Mouse (Mus musculus) urinary bladder, postnatal 4 days (tissue): Measurements from ENCODE around the gene Ripor2.
A peak's percentile ranks its signal among the peaks of the same experiment; 100 is the strongest.

Experiments
- DNase-seq, 2 experiments: peaks; one replicate each; pipeline ENCODE4 v3.0.0; 2021 to 2022; ENCODE audit warnings: low spot score in 2 of 2

The Ripor2 gene

DNA sequence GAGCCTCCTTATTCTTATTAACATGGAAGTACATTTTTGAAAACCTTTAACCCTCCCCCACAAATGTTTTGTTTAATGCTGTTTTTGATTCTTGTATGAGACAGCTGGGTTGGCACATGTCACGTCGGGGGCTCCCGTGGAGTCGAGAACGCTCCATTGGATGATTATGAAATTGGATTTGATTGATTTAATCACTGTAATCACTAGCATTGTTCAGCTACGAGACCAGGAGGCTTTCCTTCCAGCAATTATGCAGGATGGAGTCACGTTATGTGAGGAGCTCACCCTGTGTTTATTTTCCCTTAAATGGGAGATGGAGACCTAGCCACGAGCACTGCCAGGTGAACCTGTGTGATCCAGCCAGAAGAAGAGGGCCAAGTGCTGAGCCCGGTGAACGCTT is at the start of gene Ripor2:
Ripor2 (plus strand) TSS at position 357 of the 400 bp plus-strand sequence.
- no peak for DNase-seq

- DNase-seq = no peak
Measured at GRCm38 (mm10) chr13:24536531-24537167, 45.3 kb upstream of the Ripor2 start.

DNA sequence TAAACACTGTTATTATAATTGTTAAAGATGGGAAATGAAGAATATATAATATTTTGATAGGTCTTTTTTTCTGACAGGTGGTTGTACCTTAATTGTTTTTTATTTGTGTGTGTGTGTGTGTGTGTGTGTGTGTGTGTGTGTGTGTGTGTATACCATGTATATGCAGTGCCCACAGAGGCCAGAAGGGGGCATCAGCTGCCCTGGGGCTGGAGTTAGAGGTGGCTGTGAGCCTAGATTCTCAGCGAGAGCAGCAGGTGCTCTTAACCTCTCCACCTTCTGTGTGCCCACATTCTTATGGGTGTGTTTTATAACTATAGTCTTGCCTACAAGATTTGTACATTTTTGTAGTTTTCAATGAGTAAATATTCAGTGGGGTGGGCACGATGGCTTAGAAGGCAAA is 44.0 kb upstream of the Ripor2 start:
- no peak for DNase-seq

DNA sequence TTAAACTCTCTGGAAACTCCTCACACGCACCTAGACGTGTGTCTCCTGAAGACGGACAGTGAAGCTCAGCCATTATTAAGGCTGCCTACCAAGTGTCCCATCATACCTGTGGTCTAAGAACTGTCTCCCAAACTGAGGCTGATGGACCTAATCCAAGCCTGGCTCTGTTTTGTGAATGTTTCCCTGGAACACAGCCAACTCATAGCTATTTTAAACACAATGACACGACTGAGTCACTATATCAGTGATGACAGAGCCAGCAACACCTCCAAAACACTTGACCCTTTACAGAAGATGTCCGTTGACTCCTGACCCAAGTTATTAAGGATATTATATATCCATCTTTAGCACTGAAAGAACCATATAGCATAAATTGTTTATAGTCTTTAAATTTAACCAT is 43.0 kb upstream of the Ripor2 start:
- DNase-seq = no peak

- DNase-seq = no peak
Measured at GRCm38 (mm10) chr13:24545677-24546076, 36.3 kb upstream of the Ripor2 start.

- no peak for DNase-seq
Measured at GRCm38 (mm10) chr13:24546801-24547459, 35.1 kb upstream of the Ripor2 start.

DNA sequence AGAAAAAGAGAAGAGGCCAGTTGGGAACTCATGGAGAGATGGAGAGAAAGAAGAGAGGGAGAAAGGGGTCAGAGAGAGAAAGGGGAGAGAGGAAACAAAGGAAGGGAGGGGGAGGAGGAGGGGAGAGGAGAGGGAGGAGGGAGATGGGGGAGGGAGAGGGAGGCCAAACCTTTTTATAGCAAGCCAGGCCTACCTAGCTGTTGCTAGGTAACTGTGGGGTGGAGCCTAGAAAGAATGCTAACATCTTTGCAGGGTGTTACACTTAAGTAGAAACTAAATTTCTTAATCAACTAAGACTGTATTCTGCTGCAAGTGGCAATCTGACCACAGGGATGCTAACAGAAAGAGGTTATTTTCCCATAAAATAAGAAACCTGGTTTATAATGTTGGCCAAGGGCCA is 33.1 kb upstream of the Ripor2 start:
- no peak for DNase-seq

- DNase-seq = no peak
Measured at GRCm38 (mm10) chr13:24551100-24551931, 30.7 kb upstream of the Ripor2 start.

DNA sequence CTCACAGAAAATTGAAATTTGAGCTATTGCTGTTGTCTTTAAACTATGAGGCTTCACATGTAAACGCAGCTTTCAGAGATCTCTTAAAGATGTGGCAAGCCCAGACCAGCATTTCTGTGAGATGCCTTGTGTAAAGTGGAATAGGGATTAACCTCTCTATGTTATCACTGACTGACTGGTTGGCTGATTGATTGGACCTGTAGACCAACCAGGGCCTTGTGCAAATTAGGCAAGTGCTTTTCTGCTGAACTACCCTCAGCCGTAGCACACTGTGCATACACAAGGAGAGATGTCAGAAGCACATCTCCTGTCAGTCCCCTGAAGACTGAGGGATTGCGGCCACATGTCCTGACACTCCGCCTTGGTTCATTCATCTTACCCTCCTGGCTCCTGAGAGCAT is 29.9 kb upstream of the Ripor2 start:
- DNase-seq = no peak

DNA sequence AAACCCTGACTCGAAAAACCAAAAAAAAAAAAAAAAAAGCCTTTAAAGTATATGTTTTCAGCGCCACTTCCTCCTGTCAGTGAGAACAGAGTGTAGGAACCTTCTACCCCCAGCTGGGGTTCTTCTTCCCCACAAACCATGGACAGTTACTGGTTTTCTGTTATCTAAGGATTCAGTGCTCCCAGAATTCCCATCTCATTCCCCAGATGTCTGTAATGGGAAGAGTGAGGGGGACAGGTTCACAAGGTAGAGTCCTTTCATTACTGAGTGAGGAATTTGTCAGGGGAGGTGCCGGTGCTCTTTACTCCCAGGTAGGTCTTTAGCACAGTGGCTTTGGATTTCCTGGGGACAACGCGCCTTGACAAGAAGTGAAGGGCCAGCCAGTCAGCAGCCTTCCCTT is 20.6 kb upstream of the Ripor2 start:
- DNase-seq = no peak

- DNase-seq = no peak
Measured at GRCm38 (mm10) chr13:24564706-24565105, 17.3 kb upstream of the Ripor2 start.

- no peak for DNase-seq
Measured at GRCm38 (mm10) chr13:24565230-24565949, 16.6 kb upstream of the Ripor2 start.

DNA sequence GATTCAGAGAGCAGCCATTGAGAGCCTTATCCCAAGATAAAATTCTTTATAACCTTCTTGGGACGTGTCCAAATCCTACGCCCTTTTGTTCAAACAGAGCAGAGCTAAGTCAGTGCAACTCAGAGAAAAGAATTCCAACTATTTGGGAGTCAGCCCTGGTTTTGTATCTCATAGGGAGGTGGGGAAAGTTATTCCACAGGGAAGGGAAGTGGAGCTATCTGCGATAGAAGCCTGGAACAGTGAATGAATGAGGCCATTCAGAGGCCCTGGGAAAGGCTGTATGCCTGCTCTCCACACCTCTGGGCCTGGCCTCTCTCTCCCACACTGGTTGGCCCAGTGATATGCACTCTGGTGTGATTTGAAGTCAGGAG is 16.1 kb upstream of the Ripor2 start:
- DNase-seq = no peak

- DNase-seq = no peak
Measured at GRCm38 (mm10) chr13:24567176-24567811, 14.7 kb upstream of the Ripor2 start.

DNA sequence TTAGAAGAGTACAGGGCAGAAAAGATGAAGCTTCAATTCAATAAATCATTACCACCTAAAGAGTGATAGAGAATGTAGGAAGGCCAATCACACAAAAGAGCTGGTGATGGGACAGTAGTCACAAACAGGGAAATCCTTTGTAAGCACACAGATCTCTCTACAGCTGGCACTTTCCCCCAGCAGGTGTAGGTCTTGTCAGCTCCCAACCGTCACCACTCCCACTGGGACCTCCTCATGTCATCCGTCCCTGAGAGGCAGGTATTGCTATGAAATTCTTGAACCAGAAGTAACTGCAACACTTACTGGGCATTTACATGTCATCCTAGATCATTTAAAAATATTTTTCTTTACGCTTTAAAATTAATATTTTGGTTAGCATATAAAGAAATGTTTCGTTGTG is 12.9 kb upstream of the Ripor2 start:
- DNase-seq = peak in 1 of 2 experiments; percentile 23

- DNase-seq = no peak
Measured at GRCm38 (mm10) chr13:24570716-24571115, 11.3 kb upstream of the Ripor2 start.

DNA sequence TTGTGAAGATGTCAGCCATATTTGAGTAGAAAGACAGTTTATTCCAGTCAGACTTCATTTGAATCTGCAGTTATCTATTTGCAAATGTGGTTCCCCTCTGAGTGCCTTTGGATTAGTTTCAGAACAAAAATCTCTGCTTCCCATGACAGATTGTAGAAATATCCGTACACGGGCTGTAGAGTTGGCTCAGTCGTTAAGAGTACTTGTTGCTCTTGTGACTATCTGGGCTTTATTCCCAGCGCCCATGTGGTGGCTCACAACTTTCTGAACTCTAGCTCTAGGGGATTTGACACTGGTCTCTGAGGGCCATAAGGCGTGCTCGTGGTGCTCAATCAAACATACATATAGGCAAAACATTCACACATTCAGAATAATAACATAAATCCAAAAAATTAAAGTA is 10.1 kb upstream of the Ripor2 start:
- no peak for DNase-seq

GRCm38 (mm10) chr13:24575126-24575525 is 6.9 kb upstream of the Ripor2 start:
- no peak for DNase-seq

DNA sequence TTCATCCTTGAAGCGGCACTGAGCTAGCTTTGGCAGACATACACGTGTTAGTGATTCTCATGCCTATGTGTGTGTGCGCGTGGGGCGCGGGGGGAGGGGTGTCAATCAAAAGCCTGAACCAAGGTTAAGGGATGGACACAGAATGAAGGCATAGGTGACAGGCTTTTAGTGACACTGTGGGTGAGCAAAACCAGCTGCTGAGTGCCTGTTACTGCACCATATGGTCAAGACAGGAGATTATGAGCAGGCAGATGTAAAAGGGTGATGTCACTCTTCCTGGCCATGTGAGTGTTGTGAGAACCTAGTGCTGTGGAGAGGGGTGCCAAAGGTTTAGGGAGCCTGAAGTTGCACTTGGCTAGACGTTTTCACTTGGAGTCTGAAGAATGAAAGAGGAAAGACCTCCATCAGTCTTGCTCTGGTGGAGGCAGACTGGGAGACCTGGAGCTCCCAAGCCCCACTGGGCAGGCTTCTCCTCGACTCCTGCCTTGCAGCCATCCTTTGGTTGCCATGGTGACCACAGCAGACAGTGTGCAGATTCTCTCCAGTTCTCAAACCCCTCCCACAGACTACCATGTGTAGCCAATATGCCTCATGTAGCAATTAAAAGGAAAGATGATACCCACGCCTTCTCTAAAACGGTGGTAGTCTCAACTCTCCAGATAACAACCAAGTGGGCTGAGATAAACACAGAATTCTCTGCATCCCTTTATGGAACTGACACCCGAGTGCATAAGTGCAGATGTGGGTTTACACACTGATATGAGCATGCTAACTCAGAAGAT is 5.5 kb upstream of the Ripor2 start:
- DNase-seq = no peak

DNA sequence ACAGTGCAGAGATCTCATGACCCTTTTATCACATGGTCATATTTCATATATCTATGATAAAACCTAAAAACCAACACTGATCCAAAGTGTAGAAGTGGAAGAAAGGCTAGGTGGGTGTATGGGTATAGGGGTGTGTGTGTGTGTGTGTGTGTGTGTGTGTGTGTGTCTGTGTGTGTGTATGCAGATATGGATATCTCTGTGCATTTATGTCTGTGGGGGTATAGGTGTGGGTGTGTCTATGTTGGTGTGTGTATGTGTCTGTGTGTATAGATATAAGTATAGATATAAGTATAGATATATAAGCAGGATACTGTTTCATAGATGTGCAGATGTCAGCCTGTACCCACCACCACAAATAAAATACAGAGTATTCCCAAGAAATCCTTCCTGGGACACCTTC is 3.7 kb upstream of the Ripor2 start:
- DNase-seq = no peak

DNA sequence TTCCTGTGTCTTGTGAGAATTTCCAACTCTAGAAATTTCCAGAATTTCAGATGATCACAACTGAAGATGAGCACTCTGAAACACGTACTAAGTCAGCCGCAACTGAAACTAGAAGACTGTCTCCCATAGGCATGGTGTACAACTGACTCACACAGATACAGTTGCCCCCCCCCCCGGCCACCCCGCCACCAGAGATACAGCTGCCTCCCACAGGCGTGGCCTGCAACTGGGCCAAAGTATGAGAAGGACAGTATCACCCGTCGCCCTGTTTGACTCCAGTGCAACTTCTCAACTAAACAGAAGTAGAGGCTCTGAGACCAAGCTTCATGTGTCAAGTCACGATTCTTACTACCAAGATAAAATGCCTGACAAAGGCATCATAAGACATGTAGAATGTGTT is 1.2 kb upstream of the Ripor2 start:
- DNase-seq = no peak
